Mouse (Mus musculus): ENCODE measurements at regions not wholly inside any gene's neighbourhood (a gene's known extent, or its start where the extent isn't known, plus 50 kb on each side); places are given as distances from the start of the nearest gene placed in this dataset.

DNA sequence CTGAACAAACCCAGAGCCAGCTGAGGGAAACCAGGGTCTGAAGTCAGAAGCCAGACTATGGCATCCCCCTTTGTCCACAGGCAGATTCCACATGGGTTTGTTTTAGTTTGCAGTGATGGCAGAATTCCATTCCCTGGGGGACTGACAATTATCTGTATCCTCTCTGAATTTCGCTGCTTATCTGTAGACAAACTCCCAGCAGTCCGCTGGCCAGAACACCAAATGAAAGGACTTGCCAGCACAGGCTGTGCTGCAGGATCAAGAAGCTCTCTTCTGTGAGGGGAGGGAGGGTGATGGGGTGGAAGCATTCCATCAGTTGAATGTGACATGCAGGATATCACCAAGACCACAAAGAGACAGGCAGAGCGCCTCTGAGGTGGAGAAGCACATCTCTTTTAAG is 233.8 kb downstream of the Ankrd16 start:
- WGBS, result 62% methylated on average over 3 of the region's 3 CpGs
- TF ChIP-seq POLR2A (IDR thresholded peaks at IDR 0.05; ENCODE audit: borderline replicate concordance, control insufficient read depth, low read depth, low read length), result no peak
- no peak for TF ChIP-seq CTCF (IDR thresholded peaks at IDR 0.05; ENCODE audit: control insufficient read depth, insufficient read depth, low read length)
- H3K27ac ChIP-seq (ENCODE audit: control insufficient read depth, insufficient read depth, low read depth, low read length, poor library complexity), result no peak overlapping the region
- H3K4me3 ChIP-seq (replicated peaks; ENCODE audit: control insufficient read depth, low read depth, low read length), result no peak overlapping the region
- H3K4me1 ChIP-seq (ENCODE audit: control insufficient read depth, insufficient read depth, low read length), result no peaks in the 10 kb centered on the region

DNA sequence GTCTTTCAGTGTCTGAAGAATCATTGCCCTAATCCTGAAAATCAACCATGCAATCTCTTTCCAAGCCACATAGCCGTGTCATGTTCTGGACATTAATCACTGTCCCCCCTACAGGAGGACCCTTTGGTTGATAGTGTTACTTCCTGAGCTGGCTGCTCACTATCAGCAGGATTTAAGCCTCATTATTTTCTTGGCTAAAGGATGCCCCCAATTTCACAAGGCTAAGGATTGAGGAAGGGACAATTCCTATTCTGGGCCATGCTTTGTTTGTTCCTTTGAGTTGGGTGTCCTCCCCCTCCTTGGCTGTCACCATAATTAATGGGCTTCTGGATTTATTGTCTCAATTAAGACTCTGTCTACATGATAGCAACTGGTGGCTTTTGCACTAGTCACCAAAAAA is 241.9 kb downstream of the Ankrd16 start:
- 65% methylated on average over 1 of the region's 1 CpGs for WGBS

DNA sequence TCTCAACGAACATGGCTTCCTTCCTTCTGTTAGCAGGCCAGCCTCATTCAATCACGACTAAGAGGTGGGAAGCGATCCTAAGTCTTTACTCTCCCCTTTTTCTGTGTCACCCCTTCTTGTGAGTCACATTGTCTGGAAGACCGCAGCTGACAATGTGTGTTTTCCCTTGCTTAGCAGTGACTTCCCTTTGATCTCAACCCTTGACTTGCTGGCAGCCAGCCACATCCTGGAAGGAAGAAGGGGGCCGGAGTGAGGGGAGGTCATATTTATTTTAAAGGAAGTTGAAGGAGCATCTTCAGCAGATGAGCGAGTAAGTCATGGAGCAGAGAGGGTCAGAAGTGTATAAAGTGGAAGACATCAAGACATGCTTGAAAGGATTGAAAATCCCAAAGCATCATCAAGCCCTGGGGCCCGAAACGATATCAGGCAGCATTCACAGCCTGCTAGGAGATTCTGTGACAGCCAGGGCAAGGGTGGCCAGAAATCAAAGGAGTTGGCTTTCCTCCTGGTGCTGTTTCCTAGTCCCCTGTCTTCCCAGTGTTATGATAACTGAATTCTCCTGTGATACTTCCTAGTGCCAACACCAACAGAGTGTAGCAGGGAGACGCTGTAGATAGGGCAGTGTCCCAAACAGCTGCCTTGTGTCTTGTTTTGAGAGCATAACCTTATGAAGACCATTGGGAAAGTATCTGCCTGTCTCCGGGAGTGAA is 245.9 kb downstream of the Ankrd16 start:
- H3K4me3 ChIP-seq (replicated peaks; ENCODE audit: control insufficient read depth, low read depth, low read length), result no peak overlapping the region
- WGBS, result 22% methylated on average over 10 of the region's 10 CpGs
- H3K4me1 ChIP-seq (ENCODE audit: control insufficient read depth, insufficient read depth, low read length), result no peaks in the 10 kb centered on the region
- no peak overlapping the region for H3K27ac ChIP-seq (ENCODE audit: control insufficient read depth, insufficient read depth, low read depth, low read length, poor library complexity)
- TF ChIP-seq POLR2A (IDR thresholded peaks at IDR 0.05; ENCODE audit: borderline replicate concordance, control insufficient read depth, low read depth, low read length) (no peak), CTCF (IDR thresholded peaks at IDR 0.05; ENCODE audit: control insufficient read depth, insufficient read depth, low read length) (no peak)

More for the DNA sequence above, 241.9 kb downstream of the Ankrd16 start:
- Histone ChIP-seq H3K4me1 (ENCODE audit: control insufficient read depth, insufficient read depth, low read length) (no peaks in the 10 kb centered on the region), H3K27ac (ENCODE audit: control insufficient read depth, insufficient read depth, low read depth, low read length, poor library complexity) (no peak overlapping the region), H3K4me3 (replicated peaks; ENCODE audit: control insufficient read depth, low read depth, low read length) (no peak overlapping the region)
- no peak for TF ChIP-seq CTCF (IDR thresholded peaks at IDR 0.05; ENCODE audit: control insufficient read depth, insufficient read depth, low read length)
- TF ChIP-seq POLR2A (IDR thresholded peaks at IDR 0.05; ENCODE audit: borderline replicate concordance, control insufficient read depth, low read depth, low read length), result no peak

DNA sequence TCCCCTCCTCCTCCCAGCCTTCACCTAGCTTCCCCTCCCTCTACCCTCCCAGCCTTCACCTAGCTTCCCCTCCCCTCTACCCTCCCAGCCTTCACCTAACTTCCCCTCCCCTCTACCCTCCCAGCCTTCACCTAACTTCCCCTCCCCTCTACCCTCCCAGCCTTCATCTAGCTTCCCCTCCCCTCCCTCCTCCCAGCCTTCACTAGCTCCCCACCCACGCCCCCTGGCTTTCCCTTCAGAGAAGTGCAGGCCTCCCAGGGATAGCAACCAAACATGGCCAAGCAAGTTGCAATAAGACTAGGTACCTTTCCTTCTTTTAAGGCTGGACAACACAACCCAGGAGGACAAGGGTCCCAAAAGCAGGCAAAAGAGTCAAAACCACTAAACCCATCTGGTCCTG is 248.5 kb downstream of the Ankrd16 start:
- Histone ChIP-seq H3K4me3 (replicated peaks; ENCODE audit: control insufficient read depth, low read depth, low read length) (no peak overlapping the region), H3K27ac (ENCODE audit: control insufficient read depth, insufficient read depth, low read depth, low read length, poor library complexity) (no peak overlapping the region), H3K4me1 (ENCODE audit: control insufficient read depth, insufficient read depth, low read length) (no peaks in the 10 kb centered on the region)
- no peak for TF ChIP-seq POLR2A (IDR thresholded peaks at IDR 0.05; ENCODE audit: borderline replicate concordance, control insufficient read depth, low read depth, low read length)
- no peak for TF ChIP-seq CTCF (IDR thresholded peaks at IDR 0.05; ENCODE audit: control insufficient read depth, insufficient read depth, low read length)
- WGBS, result 83% methylated on average over 1 of the region's 1 CpGs

DNA sequence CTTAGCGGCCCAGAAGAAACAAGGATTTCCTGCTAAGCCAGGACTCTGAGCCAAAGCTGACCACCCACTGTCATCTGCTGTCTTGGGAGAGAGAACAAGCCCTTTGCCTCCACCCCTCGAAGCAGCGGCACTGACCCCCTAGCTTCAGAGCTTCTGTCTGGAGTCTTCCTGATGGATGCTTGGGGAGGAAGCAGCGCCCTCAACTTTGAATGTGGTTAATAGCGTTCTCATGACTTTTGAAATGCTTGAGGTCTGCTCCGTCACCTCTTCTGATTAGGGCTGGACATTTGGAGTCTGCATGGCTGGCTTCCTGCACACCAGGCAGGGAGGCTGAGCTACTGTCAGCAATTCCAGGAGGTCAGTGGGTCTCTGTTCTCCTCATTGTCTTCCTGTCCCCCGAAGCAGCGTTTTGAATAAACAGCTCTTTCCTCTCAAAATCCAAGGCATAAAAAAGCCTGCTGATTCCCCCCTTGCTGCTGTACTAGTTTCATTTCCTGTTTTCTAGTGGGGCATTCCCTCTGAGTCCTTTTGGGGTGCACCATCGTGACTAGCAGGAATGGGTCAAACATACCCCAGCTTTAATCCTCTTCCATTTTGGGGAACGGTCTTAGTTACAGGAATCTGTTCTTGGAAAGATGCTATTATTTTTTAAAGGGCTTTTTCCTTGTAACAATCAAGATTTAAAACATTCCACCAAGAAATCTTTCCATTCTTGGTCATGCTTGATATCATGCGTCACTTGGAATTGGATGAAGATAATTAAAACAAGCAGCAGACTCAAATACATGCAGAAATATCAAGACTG is 256.0 kb downstream of the Ankrd16 start:
- no peak for TF ChIP-seq CTCF (IDR thresholded peaks at IDR 0.05; ENCODE audit: control insufficient read depth, insufficient read depth, low read length)
- no peak for TF ChIP-seq POLR2A (IDR thresholded peaks at IDR 0.05; ENCODE audit: borderline replicate concordance, control insufficient read depth, low read depth, low read length)
- no peaks in the 10 kb centered on the region for H3K4me1 ChIP-seq (ENCODE audit: control insufficient read depth, insufficient read depth, low read length)
- WGBS, result 18% methylated on average over 11 of the region's 11 CpGs
- no peak overlapping the region for H3K27ac ChIP-seq (ENCODE audit: control insufficient read depth, insufficient read depth, low read depth, low read length, poor library complexity)
- H3K4me3 ChIP-seq (replicated peaks; ENCODE audit: control insufficient read depth, low read depth, low read length), result no peak overlapping the region

DNA sequence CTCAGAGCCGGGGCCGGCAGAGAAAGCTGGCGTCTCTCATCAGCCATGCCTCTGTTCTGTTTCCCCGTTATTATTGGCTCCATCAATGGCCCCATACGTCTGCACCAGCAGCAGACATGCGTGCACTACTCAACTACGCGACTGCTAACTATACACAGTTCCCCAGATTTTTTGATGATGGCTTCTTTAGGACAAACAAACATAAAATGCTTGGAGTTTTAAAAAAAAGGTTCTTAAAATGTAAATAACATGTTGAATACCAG is 256.6 kb downstream of the Ankrd16 start:
- WGBS, result 88% methylated on average over 8 of the region's 8 CpGs
- Histone ChIP-seq H3K4me1 (ENCODE audit: control insufficient read depth, insufficient read depth, low read length) (no peaks in the 10 kb centered on the region), H3K27ac (ENCODE audit: control insufficient read depth, insufficient read depth, low read depth, low read length, poor library complexity) (no peak overlapping the region), H3K4me3 (replicated peaks; ENCODE audit: control insufficient read depth, low read depth, low read length) (no peak overlapping the region)
- no peak for TF ChIP-seq POLR2A (IDR thresholded peaks at IDR 0.05; ENCODE audit: borderline replicate concordance, control insufficient read depth, low read depth, low read length)

DNA sequence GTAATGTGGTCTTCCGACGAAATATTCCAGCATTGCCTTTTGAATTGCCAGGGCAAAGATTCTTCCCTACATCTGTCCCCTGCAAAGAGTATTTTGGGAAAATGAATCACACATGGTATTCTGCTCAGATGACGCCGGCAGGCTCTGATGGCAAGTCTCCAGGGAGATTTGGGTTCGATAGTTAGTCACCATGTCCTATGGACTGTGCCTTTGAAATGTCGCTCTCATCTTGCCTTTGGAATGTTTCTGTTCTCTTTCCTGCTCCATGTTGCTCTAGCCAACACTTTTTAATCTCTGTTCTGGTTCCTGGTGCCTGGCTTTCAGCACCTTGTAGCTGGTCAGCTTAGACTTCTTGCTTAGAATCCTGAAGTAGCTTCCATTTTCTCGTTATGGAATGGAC is 252.3 kb downstream of the Itga8 start:
- TF ChIP-seq CTCF (IDR thresholded peaks at IDR 0.05; ENCODE audit: control insufficient read depth, insufficient read depth, low read length), result no peak
- no peak for TF ChIP-seq POLR2A (IDR thresholded peaks at IDR 0.05; ENCODE audit: borderline replicate concordance, control insufficient read depth, low read depth, low read length)
- Histone ChIP-seq H3K27ac (ENCODE audit: control insufficient read depth, insufficient read depth, low read depth, low read length, poor library complexity) (no peak overlapping the region), H3K4me3 (replicated peaks; ENCODE audit: control insufficient read depth, low read depth, low read length) (no peak overlapping the region), H3K4me1 (ENCODE audit: control insufficient read depth, insufficient read depth, low read length) (no peaks in the 10 kb centered on the region)
- 78% methylated on average over 7 of the region's 7 CpGs for WGBS

DNA sequence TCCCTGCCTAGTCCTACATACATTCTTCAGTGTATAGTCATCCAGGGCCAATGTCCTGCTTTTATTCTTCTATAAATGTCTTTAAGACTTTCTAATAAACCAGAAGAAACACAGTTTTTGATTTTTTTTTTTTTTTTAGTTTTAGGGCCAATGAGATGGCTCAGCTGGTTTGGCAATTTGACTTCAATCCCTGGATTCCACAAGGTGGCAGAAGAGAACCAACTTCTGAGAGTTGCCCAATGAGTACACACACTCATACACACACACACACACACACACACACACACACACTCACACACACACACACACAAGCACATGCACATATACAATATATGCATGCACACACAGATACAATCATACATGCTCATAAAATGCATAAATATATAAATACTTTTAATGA is 251.8 kb downstream of the Itga8 start:
- Histone ChIP-seq H3K4me1 (ENCODE audit: control insufficient read depth, insufficient read depth, low read length) (no peaks in the 10 kb centered on the region), H3K27ac (ENCODE audit: control insufficient read depth, insufficient read depth, low read depth, low read length, poor library complexity) (no peak overlapping the region), H3K4me3 (replicated peaks; ENCODE audit: control insufficient read depth, low read depth, low read length) (no peak overlapping the region)
- TF ChIP-seq CTCF (IDR thresholded peaks at IDR 0.05; ENCODE audit: control insufficient read depth, insufficient read depth, low read length) (no peak), POLR2A (IDR thresholded peaks at IDR 0.05; ENCODE audit: borderline replicate concordance, control insufficient read depth, low read depth, low read length) (no peak)
